Mouse (Mus musculus) neural tube, embryonic 14.5 days (tissue): ENCODE measurements at regions not wholly inside any gene's neighbourhood (a gene's known extent, or its start where the extent isn't known, plus 50 kb on each side); places are given as distances from the start of the nearest gene placed in this dataset.

ENCODE experiments used
- ATAC-seq: fragments of 200-750 bp; cut with Nextera tagmentation; 2 replicates; pipeline ENCODE4 v1.8.0; 2017; ENCODE audit warnings: low read depth, mild to moderate bottlenecking, moderate TSS enrichment, moderate library complexity
- H3K27ac ChIP-seq: fragments of 300-500 bp; sonication (generic); 2 replicates; pipeline ENCODE4 v1.5.1; 2014; ENCODE audit warnings: low read depth, mild to moderate bottlenecking, control low read depth, low read length, moderate library complexity, mixed read lengths
- H3K27me3 ChIP-seq: fragments of 300-500 bp; sonication (generic); 2 replicates; pipeline ENCODE4 v1.6.1; 2014; ENCODE audit warnings: low read length; ENCODE audit not compliant: control insufficient read depth, insufficient read depth
- H3K36me3 ChIP-seq: fragments of 300-500 bp; sonication (generic); 2 replicates; pipeline ENCODE4 v1.6.1; 2014; ENCODE audit warnings: low read length, mixed read lengths; ENCODE audit not compliant: control insufficient read depth, insufficient read depth
- H3K4me1 ChIP-seq: fragments of 300-500 bp; sonication (generic); 2 replicates; pipeline ENCODE4 v1.6.1; 2014; ENCODE audit warnings: low read length; ENCODE audit not compliant: control insufficient read depth, insufficient read depth
- H3K4me2 ChIP-seq: fragments of 300-500 bp; sonication (generic); 2 replicates; pipeline ENCODE4 v1.6.1; 2014; ENCODE audit warnings: mild to moderate bottlenecking, low read depth, low read length, control low read depth
- H3K4me3 ChIP-seq: fragments of 300-500 bp; sonication (generic); 2 replicates; pipeline ENCODE4 v1.5.1; 2014; ENCODE audit warnings: low read depth, low read length, control low read depth, mixed read lengths
- H3K9ac ChIP-seq: fragments of 300-500 bp; sonication (generic); replicated peaks from 2 replicates; pipeline ENCODE4 v1.6.1; 2014; ENCODE audit warnings: low read depth, mild to moderate bottlenecking, control low read depth, low read length, mixed read lengths
- H3K9me3 ChIP-seq: fragments of 300-500 bp; sonication (generic); 2 replicates; pipeline ENCODE4 v1.6.1; 2016; ENCODE audit warnings: low read length; ENCODE audit not compliant: control insufficient read depth
- WGBS: fragments of 180-500 bp; shearing (Covaris S2); extraction: QIAGEN DNeasy Blood & Tissue Kit; methylation state at CpG from one replicate; pipeline ENCODE4 v1.1.7; 2014; 5-methylcytosine and 5-hydroxymethylcytosine counted together

- H3K36me3 ChIP-seq, result no peaks in the 10 kb centered on the region
- H3K27me3 ChIP-seq, result no peaks in the 10 kb centered on the region
- no peak for ATAC-seq
- no peak overlapping the region for H3K4me3 ChIP-seq
- H3K9ac ChIP-seq, result no peak overlapping the region
- no peak overlapping the region for H3K27ac ChIP-seq
- 61% methylated on average over 4 of the region's 4 CpGs for WGBS
- no peaks in the 10 kb centered on the region for H3K4me1 ChIP-seq
- H3K4me2 ChIP-seq, result no peak overlapping the region
- H3K9me3 ChIP-seq, result no peaks in the 10 kb centered on the region
These were observed 273.3 kb downstream of the Isl1 start for GRCm38 (mm10) chr13:116036166-116036565.

- Histone ChIP-seq H3K4me1 (no peaks in the 10 kb centered on the region), H3K36me3 (no peaks in the 10 kb centered on the region), H3K4me3 (no peak overlapping the region), H3K4me2 (no peak overlapping the region), H3K27me3 (no peaks in the 10 kb centered on the region), H3K27ac (no peak overlapping the region), H3K9me3 (no peaks in the 10 kb centered on the region), H3K9ac (no peak overlapping the region)
- ATAC-seq, result no peak
- WGBS, result 86% methylated on average over 2 of the region's 2 CpGs
These were observed 279.3 kb downstream of the Isl1 start for GRCm38 (mm10) chr13:116030152-116030720.

- no peak overlapping the region for H3K9ac ChIP-seq
- 94% methylated on average over 2 of the region's 2 CpGs for WGBS
- ATAC-seq, result no peak
These were observed 280.9 kb downstream of the Isl1 start for GRCm38 (mm10) chr13:116028583-116028982.

DNA sequence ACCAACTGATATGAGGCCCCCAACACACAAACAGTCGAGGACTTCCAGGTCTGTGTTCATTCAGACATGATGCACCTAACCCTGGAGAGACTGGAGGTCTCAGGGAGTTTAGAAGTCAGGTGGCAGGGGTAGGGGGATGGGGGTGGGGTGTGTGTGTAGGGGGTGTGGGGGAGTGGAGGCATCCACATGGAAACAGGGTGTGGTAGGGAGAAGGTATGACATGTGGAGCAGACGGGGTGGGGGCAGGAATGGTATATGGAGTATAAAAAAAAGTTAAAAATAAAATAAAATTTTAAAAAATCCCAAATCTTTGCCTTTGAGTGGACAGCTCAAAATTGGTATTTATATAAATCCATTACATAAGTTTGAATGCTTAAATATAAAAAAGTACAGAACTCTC lies 282.3 kb downstream of the Isl1 start:
- Histone ChIP-seq H3K36me3 (no peaks in the 10 kb centered on the region), H3K4me2 (no peak overlapping the region), H3K4me3 (no peak overlapping the region), H3K27ac (no peak overlapping the region), H3K9me3 (no peaks in the 10 kb centered on the region), H3K4me1 (no peaks in the 10 kb centered on the region), H3K27me3 (no peaks in the 10 kb centered on the region), H3K9ac (no peak overlapping the region)
- 89% methylated on average over 2 of the region's 2 CpGs for WGBS
- ATAC-seq, result no peak

More at GRCm38 (mm10) chr13:116028583-116028982, 280.9 kb downstream of the Isl1 start:
- H3K36me3 ChIP-seq, result no peaks in the 10 kb centered on the region
- no peak overlapping the region for H3K27ac ChIP-seq
- H3K9me3 ChIP-seq, result no peaks in the 10 kb centered on the region
- no peak overlapping the region for H3K4me2 ChIP-seq
- H3K4me3 ChIP-seq, result no peak overlapping the region
- no peaks in the 10 kb centered on the region for H3K4me1 ChIP-seq
- H3K27me3 ChIP-seq, result no peaks in the 10 kb centered on the region

DNA sequence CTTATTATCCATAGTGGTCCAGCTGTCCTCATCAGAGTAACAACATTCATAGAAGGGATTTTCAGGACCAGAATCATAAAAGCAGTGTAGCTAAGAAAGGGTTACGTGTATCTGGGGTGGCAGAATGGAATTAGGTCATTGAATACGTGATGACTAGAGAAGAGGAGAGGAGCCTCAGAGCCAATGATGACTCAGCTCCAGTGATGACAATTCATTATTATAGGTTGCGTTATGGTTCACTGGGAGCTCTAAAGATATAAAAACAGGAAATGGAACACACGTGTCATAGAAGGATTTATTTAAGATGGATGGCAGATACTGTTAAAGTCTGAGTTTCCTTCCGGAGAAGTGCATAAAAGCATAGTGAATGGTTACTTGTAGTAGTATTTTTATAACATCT lies 291.6 kb downstream of the Isl1 start:
- Histone ChIP-seq H3K36me3 (no peaks in the 10 kb centered on the region), H3K4me2 (no peak overlapping the region), H3K27ac (no peak overlapping the region), H3K9ac (no peak overlapping the region), H3K9me3 (no peaks in the 10 kb centered on the region), H3K27me3 (no peaks in the 10 kb centered on the region), H3K4me3 (no peak overlapping the region), H3K4me1 (no peaks in the 10 kb centered on the region)
- 69% methylated on average over 5 of the region's 5 CpGs for WGBS
- no peak for ATAC-seq

DNA sequence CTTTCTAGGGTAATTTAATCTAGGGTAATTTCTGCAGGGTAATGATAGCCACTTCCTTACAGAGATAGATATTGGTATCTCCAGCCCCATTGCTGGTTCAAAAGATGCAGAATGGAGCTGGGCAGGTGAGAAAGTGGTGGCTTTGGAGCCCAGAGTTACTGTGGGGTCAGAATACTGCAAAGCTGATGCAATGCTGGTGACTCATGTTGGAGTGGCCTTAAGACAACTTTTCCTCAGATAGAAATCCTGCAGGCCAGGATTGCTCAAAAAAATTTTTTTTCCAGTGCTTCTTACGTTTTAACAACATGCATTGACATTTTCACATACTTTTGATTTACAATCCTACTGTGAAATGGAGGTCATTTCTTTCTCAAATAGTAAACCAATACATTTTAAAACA lies 305.8 kb downstream of the Isl1 start:
- Histone ChIP-seq H3K4me2 (no peak overlapping the region), H3K27ac (no peak overlapping the region), H3K4me1 (no peaks in the 10 kb centered on the region), H3K9me3 (no peaks in the 10 kb centered on the region), H3K27me3 (no peaks in the 10 kb centered on the region), H3K4me3 (no peak overlapping the region), H3K36me3 (no peaks in the 10 kb centered on the region), H3K9ac (no peak overlapping the region)
- ATAC-seq, result no peak
- WGBS, result 65% methylated on average over 1 of the region's 1 CpGs

- ATAC-seq, result no peak
- no peak overlapping the region for H3K4me3 ChIP-seq
- H3K27ac ChIP-seq, result no peak overlapping the region
- H3K27me3 ChIP-seq, result no peaks in the 10 kb centered on the region
- no peak overlapping the region for H3K9ac ChIP-seq
- H3K36me3 ChIP-seq, result no peaks in the 10 kb centered on the region
- H3K9me3 ChIP-seq, result no peaks in the 10 kb centered on the region
- H3K4me2 ChIP-seq, result no peak overlapping the region
- H3K4me1 ChIP-seq, result no peaks in the 10 kb centered on the region
- 49% methylated on average over 4 of the region's 4 CpGs for WGBS
These were observed 307.0 kb downstream of the Isl1 start for GRCm38 (mm10) chr13:116002391-116002899.

DNA sequence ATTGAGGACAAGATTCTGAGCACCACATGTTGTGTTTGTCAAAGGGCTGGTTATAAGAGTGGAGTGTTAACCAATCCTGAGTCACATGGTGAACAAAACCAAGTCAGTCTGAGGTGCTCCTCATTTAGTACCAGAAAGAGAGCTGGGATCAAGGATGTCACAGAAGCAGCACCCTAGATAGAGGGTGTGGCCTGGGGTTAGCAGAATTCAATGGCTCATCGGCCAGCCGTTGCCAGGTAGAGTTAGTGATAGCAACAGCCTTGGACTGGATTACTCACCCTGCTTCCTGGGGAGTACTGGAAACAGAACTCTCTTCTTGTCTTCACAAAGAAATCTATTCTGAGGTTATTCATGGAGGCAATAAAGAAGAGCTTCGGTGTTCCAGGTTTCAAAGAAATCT lies 318.9 kb downstream of the Isl1 start:
- Histone ChIP-seq H3K4me3 (no peak overlapping the region), H3K4me2 (no peak overlapping the region), H3K9me3 (no peaks in the 10 kb centered on the region), H3K36me3 (no peaks in the 10 kb centered on the region), H3K27ac (no peak overlapping the region), H3K4me1 (no peaks in the 10 kb centered on the region), H3K9ac (no peak overlapping the region), H3K27me3 (no peaks in the 10 kb centered on the region)
- ATAC-seq, result no peak
- WGBS, result 73% methylated on average over 3 of the region's 3 CpGs

GRCm38 (mm10) chr13:115989091-115989490 lies 320.4 kb downstream of the Isl1 start:
- no peak for ATAC-seq
- Histone ChIP-seq H3K4me3 (no peak overlapping the region), H3K4me1 (no peaks in the 10 kb centered on the region), H3K27ac (no peak overlapping the region), H3K4me2 (no peak overlapping the region), H3K36me3 (no peaks in the 10 kb centered on the region), H3K27me3 (no peaks in the 10 kb centered on the region), H3K9me3 (no peaks in the 10 kb centered on the region), H3K9ac (no peak overlapping the region)
